Mouse (Mus musculus) limb, embryonic 12.5 days (tissue): ENCODE results near the gene Tsc22d1. TPM values are rescaled to one million over a fixed set of nuclear protein-coding genes. Genes with fewer than 3 reads are reported as not detected.

Experiments used
- ATAC-seq: fragments of 200-750 bp; cut with Nextera tagmentation; 2 replicates; pipeline ENCODE4 v1.8.0; 2017; ENCODE audit warnings: low read depth, moderate TSS enrichment; ENCODE audit not compliant: insufficient number of reproducible peaks, insufficient read depth, low FRiP score, low TSS enrichment
- H3K27ac ChIP-seq: fragments of 300-500 bp; sonication (generic); 2 replicates; pipeline ENCODE4 v1.5.1; 2016; ENCODE audit warnings: mild to moderate bottlenecking, moderate library complexity
- H3K27me3 ChIP-seq: fragments of 300-500 bp; sonication (generic); 2 replicates; pipeline ENCODE4 v1.6.1; 2016; ENCODE audit warnings: mild to moderate bottlenecking, moderate library complexity
- H3K36me3 ChIP-seq: fragments of 300-500 bp; sonication (generic); 2 replicates; pipeline ENCODE4 v1.6.1; 2016; ENCODE audit warnings: mild to moderate bottlenecking, moderate library complexity
- H3K4me1 ChIP-seq: fragments of 300-500 bp; sonication (generic); replicated peaks from 2 replicates; pipeline ENCODE4 v1.6.1; 2016
- H3K4me2 ChIP-seq: fragments of 300-500 bp; sonication (generic); 2 replicates; pipeline ENCODE4 v1.6.1; 2016; ENCODE audit warnings: mild to moderate bottlenecking, moderate library complexity
- H3K4me3 ChIP-seq: fragments of 300-500 bp; sonication (generic); replicated peaks from 2 replicates; pipeline ENCODE4 v1.5.1; 2016; ENCODE audit warnings: mild to moderate bottlenecking
- H3K9ac ChIP-seq: fragments of 300-500 bp; sonication (generic); replicated peaks from 2 replicates; pipeline ENCODE4 v1.6.1; 2016; ENCODE audit warnings: mild to moderate bottlenecking, moderate library complexity
- H3K9me3 ChIP-seq: fragments of 300-500 bp; sonication (generic); 2 replicates; pipeline ENCODE4 v1.6.1; 2016; ENCODE audit warnings: mild to moderate bottlenecking, moderate library complexity
- WGBS: fragments of 180-500 bp; shearing (Covaris S2); methylation state at CpG from one replicate; pipeline ENCODE4 v1.1.7; 2016; 5-methylcytosine and 5-hydroxymethylcytosine counted together
- polyA plus RNA-seq: library from polyadenylated mRNA; unstranded; fragments of >200 nt; fragmentation: Nextera tagmentation; extraction: Ambion mirVana; gene quantifications from 2 replicates; pipeline ENCODE4 v1.2.1, GENCODE M21; 2016

Tsc22d1 gene
- 492 and 610 TPM in 2 replicates for polyA plus RNA-seq

DNA sequence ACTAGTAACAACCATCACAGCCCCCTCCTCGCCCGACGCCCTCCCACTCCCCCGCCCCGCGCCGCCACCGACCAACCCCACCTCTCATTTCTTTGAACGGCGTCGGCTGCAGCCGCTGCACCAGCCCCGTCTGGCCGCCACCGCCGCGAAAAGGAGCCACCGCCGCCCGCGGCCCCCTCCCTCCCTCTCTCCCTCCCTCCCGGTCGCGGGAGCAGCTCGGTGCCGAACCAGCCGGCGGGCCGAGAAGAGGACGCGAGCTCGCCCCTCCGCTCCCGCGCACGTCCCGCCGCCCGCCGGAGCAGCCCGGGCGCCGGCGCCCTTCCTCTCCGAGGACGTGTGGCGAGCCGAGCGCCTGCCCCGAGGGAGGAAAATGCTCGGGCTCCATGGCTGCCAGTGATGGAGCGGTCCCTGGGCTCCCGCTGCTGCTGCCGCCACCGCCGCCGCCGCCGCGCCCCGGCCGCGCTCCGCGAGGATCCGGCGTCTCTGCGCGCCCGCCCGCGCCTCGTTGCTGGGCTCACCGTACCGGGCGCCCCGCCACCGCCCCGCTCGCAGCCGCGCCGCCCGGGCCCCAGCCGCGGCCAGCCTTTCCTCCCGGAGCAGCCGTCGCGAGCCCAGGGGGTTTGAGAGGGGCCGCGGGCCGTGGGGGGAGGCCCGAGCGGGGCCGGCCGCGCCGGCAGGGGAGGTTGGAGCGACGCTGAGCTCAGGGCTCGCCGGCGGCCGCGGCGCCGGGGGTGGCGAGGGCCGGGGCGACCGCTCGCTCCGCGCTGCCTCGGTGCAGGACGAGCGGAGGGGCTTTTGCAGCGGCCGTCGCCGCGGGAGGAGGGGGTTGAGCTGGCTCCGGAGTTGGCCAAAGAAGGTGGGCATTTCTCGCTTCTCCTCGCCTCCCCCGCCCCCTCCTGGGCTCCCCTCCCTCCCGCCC is at the start of gene Tsc22d1:
Gene Tsc22d1 (plus strand): TSS at position 100 of the 919 bp plus-strand sequence.
- under 1% methylated on average over 57 of the region's 128 CpGs for WGBS
- ATAC-seq: no peak
- Histone ChIP-seq H3K9ac (peak within 1 kb of the TSS; percentile 99), H3K4me1 (peaks cover 39% of the 10 kb centered on the region), H3K27me3 (no peaks in the 10 kb centered on the region), H3K4me3 (peak within 1 kb of the TSS; percentile 97), H3K9me3 (no peaks in the 10 kb centered on the region), H3K27ac (peak within 1 kb of the TSS; percentile 99), H3K36me3 (peaks cover 26% of the 10 kb centered on the region), H3K4me2 (peak within 1 kb of the TSS; percentile 82)

DNA sequence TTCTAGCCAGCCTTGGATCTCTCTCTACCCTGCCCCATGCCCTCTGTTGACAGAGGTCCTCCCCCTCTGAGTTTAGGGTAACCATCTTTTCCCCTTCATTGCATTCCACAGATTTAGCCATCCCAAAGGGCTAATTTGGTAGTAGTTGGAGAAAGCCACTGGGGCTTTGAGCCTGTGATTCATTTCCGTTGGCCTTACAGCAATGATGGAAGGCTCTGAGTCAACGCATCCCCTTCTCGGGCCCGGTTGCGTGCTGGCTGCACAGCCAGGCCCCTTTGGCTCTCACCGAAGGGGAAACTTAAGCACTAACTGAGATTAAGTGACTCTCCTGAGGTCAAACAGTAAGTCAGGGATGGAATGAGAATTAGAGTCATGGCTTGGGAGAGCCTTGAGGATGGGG is 41.1 kb upstream of the Tsc22d1 start:
- H3K9ac ChIP-seq: no peak overlapping the region
- no peak for ATAC-seq
- WGBS: 89% methylated on average over 6 of the region's 6 CpGs
- H3K4me2 ChIP-seq: no peak overlapping the region
- no peak overlapping the region for H3K27ac ChIP-seq
- 0 out of 2 replicates have a peak, but pooled peaks cover 5% of the 10 kb centered on the region for H3K4me1 ChIP-seq
- no peaks in the 10 kb centered on the region for H3K9me3 ChIP-seq
- H3K36me3 ChIP-seq: no peaks in the 10 kb centered on the region
- H3K27me3 ChIP-seq: 0 out of 2 replicates have a peak, but pooled peaks cover 5% of the 10 kb centered on the region
- H3K4me3 ChIP-seq: no peak overlapping the region

DNA sequence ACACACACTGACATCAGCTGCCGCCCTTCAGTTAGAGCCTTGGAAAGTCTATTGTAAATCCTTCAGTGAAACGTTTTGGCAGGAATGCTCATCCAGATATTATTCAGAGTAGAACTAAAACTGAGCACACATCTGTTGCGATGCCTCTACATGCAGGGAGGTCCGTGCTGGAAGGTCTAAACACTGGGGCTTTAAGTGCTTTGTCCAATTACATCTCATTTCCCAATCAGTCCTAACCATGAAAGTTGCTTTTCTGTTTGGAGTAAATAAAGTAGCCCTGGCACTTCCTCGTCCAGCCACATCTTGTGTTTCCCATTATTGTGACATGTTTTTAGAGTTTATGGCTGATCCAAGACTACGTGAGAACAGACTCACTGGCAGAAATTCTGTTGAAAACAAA is 40.2 kb upstream of the Tsc22d1 start:
- Histone ChIP-seq H3K4me1 (0 out of 2 replicates have a peak, but pooled peaks cover 7% of the 10 kb centered on the region), H3K27me3 (0 out of 2 replicates have a peak, but pooled peaks cover 5% of the 10 kb centered on the region), H3K9me3 (no peaks in the 10 kb centered on the region), H3K4me3 (no peak overlapping the region), H3K9ac (no peak overlapping the region), H3K27ac (no peak overlapping the region), H3K36me3 (no peaks in the 10 kb centered on the region), H3K4me2 (no peak overlapping the region)
- 73% methylated on average over 6 of the region's 6 CpGs for WGBS
- ATAC-seq: no peak

DNA sequence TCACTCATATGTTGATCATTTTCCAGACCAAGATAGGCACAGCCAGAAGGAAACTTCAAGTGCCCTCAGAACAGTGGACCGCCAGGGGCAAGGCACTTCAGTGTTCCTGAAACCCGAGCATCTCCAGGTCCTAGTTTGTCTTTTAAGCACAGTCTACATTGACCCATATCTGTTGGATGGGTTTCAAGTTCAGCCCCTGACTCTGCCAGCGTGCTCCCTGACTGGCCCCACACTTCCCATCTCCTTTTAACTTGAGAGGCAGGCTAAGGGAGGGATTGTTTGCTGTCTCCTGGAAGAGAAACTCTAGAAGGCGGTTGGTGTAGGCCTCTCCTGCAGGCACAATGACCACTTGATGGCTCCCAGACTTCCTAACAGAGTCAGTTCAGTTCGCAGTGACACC is 38.2 kb upstream of the Tsc22d1 start:
- no peak overlapping the region for H3K27ac ChIP-seq
- no peak overlapping the region for H3K4me2 ChIP-seq
- no peak for ATAC-seq
- no peak overlapping the region for H3K4me3 ChIP-seq
- 0 out of 2 replicates have a peak, but pooled peaks cover 7% of the 10 kb centered on the region for H3K4me1 ChIP-seq
- 0 out of 2 replicates have a peak, but pooled peaks cover 5% of the 10 kb centered on the region for H3K27me3 ChIP-seq
- H3K9ac ChIP-seq: no peak overlapping the region
- WGBS: 74% methylated on average over 5 of the region's 5 CpGs
- H3K36me3 ChIP-seq: no peaks in the 10 kb centered on the region
- H3K9me3 ChIP-seq: 0 out of 2 replicates have a peak, but pooled peaks cover 5% of the 10 kb centered on the region

DNA sequence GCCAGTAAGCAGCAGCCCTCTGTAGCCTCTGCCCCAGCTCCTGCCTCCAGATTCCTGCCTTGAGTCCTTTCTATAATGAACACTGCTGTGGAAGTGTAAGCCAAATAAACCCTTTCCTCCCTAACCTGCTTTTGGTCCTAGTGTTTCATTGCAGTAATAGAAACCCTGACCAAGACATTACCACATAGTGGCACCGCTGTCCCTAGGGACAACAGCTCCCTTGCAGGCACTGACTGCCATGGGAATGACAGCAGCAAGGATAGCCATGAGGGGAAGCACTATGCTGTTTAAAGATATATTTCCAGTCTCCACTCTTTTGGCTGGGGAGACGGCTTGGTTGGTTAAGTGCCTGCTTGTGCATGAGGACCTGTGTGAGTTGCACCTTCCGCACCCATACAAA is 35.4 kb upstream of the Tsc22d1 start:
- H3K27ac ChIP-seq: no peak overlapping the region
- ATAC-seq: no peak
- 0 out of 2 replicates have a peak, but pooled peaks cover 7% of the 10 kb centered on the region for H3K4me1 ChIP-seq
- H3K9ac ChIP-seq: no peak overlapping the region
- no peaks in the 10 kb centered on the region for H3K36me3 ChIP-seq
- H3K9me3 ChIP-seq: 0 out of 2 replicates have a peak, but pooled peaks cover 5% of the 10 kb centered on the region
- no peak overlapping the region for H3K4me3 ChIP-seq
- H3K4me2 ChIP-seq: no peak overlapping the region
- H3K27me3 ChIP-seq: 0 out of 2 replicates have a peak, but pooled peaks cover 5% of the 10 kb centered on the region
- 94% methylated on average over 3 of the region's 3 CpGs for WGBS

DNA sequence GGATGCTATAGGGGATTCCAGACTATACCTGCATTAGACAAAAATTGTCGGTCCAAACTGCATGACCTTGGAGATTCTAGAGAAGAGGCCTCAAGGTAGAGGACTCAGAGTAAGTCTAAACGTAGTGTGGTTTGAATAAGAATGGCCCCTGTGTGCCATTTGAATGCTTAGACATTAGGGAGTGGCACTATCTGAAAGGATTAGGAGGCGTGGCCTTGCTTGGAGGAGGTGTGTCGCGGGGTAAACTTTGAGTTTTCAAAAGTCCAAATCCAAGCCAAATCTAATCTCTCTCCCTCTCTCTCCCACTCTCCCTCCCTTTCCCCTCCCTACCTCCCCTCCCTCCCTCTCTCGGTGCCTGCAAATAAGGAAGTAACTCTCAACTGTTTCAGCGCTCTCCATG is 26.7 kb upstream of the Tsc22d1 start:
- Histone ChIP-seq H3K27ac (no peak overlapping the region), H3K4me2 (no peak overlapping the region), H3K27me3 (no peaks in the 10 kb centered on the region), H3K4me1 (no peaks in the 10 kb centered on the region), H3K4me3 (no peak overlapping the region), H3K9me3 (peaks cover 6% of the 10 kb centered on the region; the same call in 1 of the 2 replicates), H3K36me3 (no peaks in the 10 kb centered on the region), H3K9ac (no peak overlapping the region)
- ATAC-seq: no peak
- 73% methylated on average over 7 of the region's 7 CpGs for WGBS

DNA sequence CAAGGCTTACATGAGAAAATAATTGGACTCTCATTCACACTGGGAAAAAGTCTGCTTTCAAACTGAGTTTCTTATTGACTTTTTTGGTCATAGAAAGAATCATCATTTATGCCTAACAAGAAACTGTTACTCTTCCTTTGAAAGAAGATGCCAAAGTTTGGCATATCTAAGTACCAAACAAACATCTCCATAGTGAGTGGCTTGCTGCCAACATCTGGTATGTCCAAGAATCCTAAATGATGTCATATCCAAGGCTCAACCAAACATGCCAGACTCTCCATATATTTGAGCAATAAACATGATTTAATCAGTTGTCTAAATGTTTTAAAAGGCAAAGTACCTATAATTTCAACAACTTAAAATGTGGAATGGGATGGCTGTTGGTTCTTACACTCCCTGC is 16.5 kb upstream of the Tsc22d1 start:
- Histone ChIP-seq H3K4me1 (no peaks in the 10 kb centered on the region), H3K9me3 (no peaks in the 10 kb centered on the region), H3K9ac (no peak overlapping the region), H3K27me3 (no peaks in the 10 kb centered on the region), H3K36me3 (no peaks in the 10 kb centered on the region), H3K27ac (no peak overlapping the region), H3K4me2 (no peak overlapping the region), H3K4me3 (no peak overlapping the region)
- ATAC-seq: no peak

DNA sequence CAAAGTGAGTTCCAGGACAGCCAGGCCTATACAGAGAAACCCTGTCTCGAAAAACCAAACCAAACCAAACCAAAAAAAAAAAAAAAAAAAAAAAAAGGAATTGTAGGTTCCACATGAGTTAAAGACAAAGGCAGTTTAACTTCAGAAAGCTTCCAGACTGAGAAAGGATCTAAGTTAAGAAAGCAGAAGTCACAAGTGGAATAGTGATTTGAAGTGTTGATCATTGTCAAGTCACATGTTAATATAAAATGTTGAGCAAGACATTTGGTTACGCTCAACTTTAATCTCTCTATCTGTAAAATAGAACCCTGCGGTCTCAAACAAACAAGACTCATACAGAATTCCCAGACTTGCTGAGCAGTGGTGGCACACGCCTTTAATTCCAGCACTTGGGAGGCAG is 12.2 kb upstream of the Tsc22d1 start:
- H3K4me1 ChIP-seq: no peaks in the 10 kb centered on the region
- no peaks in the 10 kb centered on the region for H3K36me3 ChIP-seq
- H3K4me2 ChIP-seq: no peak overlapping the region
- H3K9me3 ChIP-seq: no peaks in the 10 kb centered on the region
- no peak overlapping the region for H3K4me3 ChIP-seq
- H3K9ac ChIP-seq: no peak overlapping the region
- no peaks in the 10 kb centered on the region for H3K27me3 ChIP-seq
- no peak for ATAC-seq
- 91% methylated on average over 4 of the region's 4 CpGs for WGBS
- no peak overlapping the region for H3K27ac ChIP-seq

DNA sequence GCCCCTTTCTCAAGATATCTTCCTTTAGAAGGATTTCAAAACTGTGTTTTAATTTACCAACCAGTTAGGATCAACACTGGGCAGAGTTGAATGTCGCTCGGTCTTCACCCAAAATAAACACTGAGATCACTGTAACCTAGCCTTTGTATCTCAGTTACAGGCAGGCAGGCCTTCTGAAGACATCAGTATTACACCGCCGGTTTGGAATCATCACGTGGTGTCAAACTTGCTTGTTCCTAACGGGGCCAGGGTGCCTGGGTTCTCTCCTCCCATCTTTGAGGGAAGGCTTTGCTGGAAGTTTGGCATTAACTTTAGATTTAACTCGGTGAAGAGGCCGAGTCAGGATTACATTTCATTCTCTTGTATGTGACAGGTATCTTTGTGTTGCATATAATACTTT is 5.7 kb upstream of the Tsc22d1 start:
- Histone ChIP-seq H3K36me3 (no peaks in the 10 kb centered on the region), H3K27ac (no peak overlapping the region), H3K27me3 (no peaks in the 10 kb centered on the region), H3K4me1 (peaks cover 3% of the 10 kb centered on the region; the same call in 1 of the 2 replicates), H3K4me2 (no peak overlapping the region), H3K9me3 (no peaks in the 10 kb centered on the region), H3K9ac (no peak overlapping the region), H3K4me3 (no peak overlapping the region)
- ATAC-seq: no peak
- WGBS: 69% methylated on average over 8 of the region's 8 CpGs

DNA sequence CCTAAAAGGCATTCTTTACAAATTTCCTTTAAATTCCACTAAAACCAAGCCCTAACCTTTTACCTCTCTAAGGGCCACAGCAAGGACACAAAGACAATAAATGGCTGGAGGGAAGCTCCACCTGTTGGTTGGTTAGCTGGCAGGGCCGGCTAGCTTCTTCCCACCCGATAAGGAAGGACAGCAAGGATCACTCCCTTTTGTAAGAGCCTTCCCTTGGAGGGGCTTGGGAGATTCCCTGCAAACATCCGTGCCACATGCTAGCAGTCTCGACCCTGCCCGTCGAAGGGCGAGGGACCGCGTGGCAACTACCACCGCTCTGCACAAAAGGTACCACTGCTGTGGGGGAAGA is 1.0 kb upstream of the Tsc22d1 start:
- peaks cover 30% of the 10 kb centered on the region for H3K4me1 ChIP-seq
- H3K4me2 ChIP-seq: peak overlapping the region; percentile 82
- H3K36me3 ChIP-seq: peaks cover 25% of the 10 kb centered on the region
- no peaks in the 10 kb centered on the region for H3K9me3 ChIP-seq
- WGBS: under 1% methylated on average over 10 of the region's 10 CpGs
- H3K27ac ChIP-seq: peak overlapping the region; percentile 99
- no peak for ATAC-seq
- H3K4me3 ChIP-seq: peak overlapping the region; percentile 97
- peak overlapping the region; percentile 79 for H3K9ac ChIP-seq
- H3K27me3 ChIP-seq: no peaks in the 10 kb centered on the region

DNA sequence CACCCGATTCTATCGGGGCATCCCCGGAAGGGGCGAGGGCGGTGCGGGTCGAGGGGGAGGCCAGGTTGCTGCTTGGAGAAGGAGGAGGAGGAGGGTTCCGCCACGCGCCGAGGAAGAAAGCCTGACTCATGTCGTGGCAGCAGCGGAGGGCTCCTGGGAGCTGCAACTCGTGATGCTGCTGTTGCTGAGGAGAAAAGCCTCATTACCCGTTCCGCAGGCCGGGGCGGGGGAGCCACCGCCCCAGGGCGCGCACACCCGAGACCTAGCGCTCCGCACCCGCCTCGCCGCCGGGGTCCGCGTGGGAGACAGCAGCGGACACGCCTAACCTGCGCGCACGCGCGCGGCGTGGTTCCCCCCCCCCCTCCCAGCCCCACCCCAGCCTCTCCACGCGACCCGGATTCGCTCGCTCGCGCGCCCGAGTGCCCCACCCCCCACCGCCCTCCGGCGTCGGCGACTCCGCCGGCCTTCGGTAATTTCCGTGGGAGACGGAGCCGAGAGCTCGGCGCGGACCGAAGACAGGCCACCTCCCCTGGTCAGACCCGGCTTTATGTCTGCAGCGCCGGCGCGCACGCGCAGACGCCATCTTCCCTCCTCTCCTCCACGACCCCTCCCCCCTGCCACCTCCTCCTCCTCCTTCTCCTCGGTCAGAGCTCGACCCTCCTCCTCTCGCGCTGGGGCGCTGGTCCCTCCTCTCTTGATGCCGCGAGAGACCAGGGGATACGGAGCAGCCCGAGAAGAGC is 469 bp upstream of the Tsc22d1 start:
- Histone ChIP-seq H3K36me3 (peaks cover 26% of the 10 kb centered on the region), H3K9ac (peak overlapping the region; percentile 99), H3K27me3 (no peaks in the 10 kb centered on the region), H3K4me1 (peaks cover 35% of the 10 kb centered on the region), H3K9me3 (no peaks in the 10 kb centered on the region), H3K4me3 (peak overlapping the region; percentile 97), H3K27ac (peak overlapping the region; percentile 99), H3K4me2 (peak overlapping the region; percentile 82)
- WGBS: under 1% methylated on average over 54 of the region's 81 CpGs
- ATAC-seq: peak; percentile 97
